Mouse (Mus musculus) gastrocnemius, postnatal 10 days (tissue): ENCODE data around the gene Prr14l. TPM values are rescaled to one million over a fixed set of nuclear protein-coding genes. Genes with fewer than 3 reads are reported as not detected.

ENCODE experiments used
- total RNA-seq, 2 experiments: library from RNA; stranded (reverse); gene quantifications; 2 replicates each; pipeline ENCODE4 v1.2.3; 2021

Prr14l gene
- total RNA-seq, 2 experiments from 2014 or later, result 8.2 to 10.0 TPM

Other genes with a start within 250 kb of the Prr14l start
- gene Yes1, start 243.1 kb downstream of the Prr14l start, total RNA-seq, result 10 to 100 TPM; 18.6 to 23.6 TPM
- 10 to 100 TPM; 23.2 to 27.4 TPM for gene Pisd, start 68.6 kb downstream of the Prr14l start, total RNA-seq
- not detected for gene Gm20671, start 27.1 kb downstream of the Prr14l start, total RNA-seq
- gene Depdc5, start 9.4 kb upstream of the Prr14l start, total RNA-seq, result 10 to 100 TPM; 14.2 to 14.5 TPM
- 100 to 1,000 TPM in 1 of 2 experiments, 10 to 100 TPM in 1; 82.0 to 106 TPM for gene Ywhah, start 164.6 kb upstream of the Prr14l start, total RNA-seq
- not detected for gene Slc5a1, start 250.0 kb upstream of the Prr14l start, total RNA-seq